Mouse (Mus musculus) lung, adult 2 months (tissue): ENCODE measurements around the gene Mif4gd.

Source experiments
- CTCF ChIP-seq: fragments of 200-500 bp; IDR thresholded peaks from 2 replicates; pipeline ENCODE4 v1.5.1; 2011; ENCODE audit warnings: mild to moderate bottlenecking, low read length, control low read depth; ENCODE audit not compliant: insufficient read depth
- POLR2A ChIP-seq: fragments of 200-500 bp; IDR thresholded peaks from 2 replicates; pipeline ENCODE4 v1.6.1; 2011; ENCODE audit warnings: low read depth, mild to moderate bottlenecking, control low read depth, low read length, borderline replicate concordance; ENCODE audit errors: extremely low read depth

GRCm38 (mm10) chr11:115649706-115650105 lies 36.9 kb upstream of the Mif4gd start:
- TF ChIP-seq CTCF = no peak
- no peak for TF ChIP-seq POLR2A
